Mouse (Mus musculus): Measurements from ENCODE around the gene Prim2. TPM values are rescaled to one million over a fixed set of nuclear protein-coding genes. Genes with fewer than 3 reads are reported as not detected.

Gene Prim2
- total RNA-seq (2021) = 1 to 10 TPM; 7.5 to 7.8 TPM
- long read RNA-seq, experiment 1, partial matches to known transcripts = 0 of 3 reads
- long read RNA-seq, experiment 1, other reads (novel, unspliced or antisense) = 1 of 3 reads
- long read RNA-seq, experiment 2, partial matches to known transcripts = 0 of 1 reads
- long read RNA-seq, experiment 2, other reads (novel, unspliced or antisense) = 1 of 1 reads

- intact Hi-C loops (cut with DNase I) = loop anchor here (2.0 to 5.0 kb wide), 3 partner anchors 51 to 383 kb away; no protein-coding TSS in a partner anchor
- DNase-seq (ENCODE audit: extremely low spot score in 1 of 2, low spot score in 2 of 2) = peak; percentile 86 to 90
- no peak; the same call in 1 of the 2 replicates for TF ChIP-seq CTCF (IDR thresholded peaks at IDR 0.05)
- Histone ChIP-seq H3K27ac (peak within 1 kb of the TSS; percentile 79), H3K4me3 (peak within 1 kb of the TSS; percentile 71)
Observed at GRCm38 (mm10) chr1:33669708-33670141, at the start of gene Prim2. TSS of gene Prim2 (minus strand) at chr1:33669795.

DNA sequence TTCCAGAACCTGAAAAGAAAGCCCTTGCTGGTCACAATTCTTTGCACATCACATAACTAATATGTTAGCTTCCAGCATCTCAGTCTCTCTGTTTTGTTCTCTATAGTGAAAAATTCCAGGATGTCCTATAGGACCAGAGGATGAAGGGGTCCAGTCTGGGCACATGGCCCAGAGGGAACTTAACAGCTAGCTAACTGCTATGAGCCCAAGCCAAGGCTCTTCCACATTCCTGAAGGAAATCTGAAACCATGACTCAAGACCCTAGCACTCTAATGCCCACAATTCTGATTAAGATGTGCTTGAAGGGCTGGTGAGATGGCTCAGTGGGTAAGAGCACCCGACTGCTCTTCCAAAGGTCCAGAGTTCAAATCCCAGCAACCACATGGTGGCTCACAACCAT, 48.0 kb upstream of the Prim2 start:
- H3K4me3 ChIP-seq = no peak overlapping the region
- DNase-seq (ENCODE audit: extremely low spot score in 1 of 2, low spot score in 2 of 2) = no peak
- no peak overlapping the region for H3K27ac ChIP-seq
- TF ChIP-seq CTCF (IDR thresholded peaks at IDR 0.05) = no peak
- intact Hi-C loops (cut with DNase I) = no loop called here

DNA sequence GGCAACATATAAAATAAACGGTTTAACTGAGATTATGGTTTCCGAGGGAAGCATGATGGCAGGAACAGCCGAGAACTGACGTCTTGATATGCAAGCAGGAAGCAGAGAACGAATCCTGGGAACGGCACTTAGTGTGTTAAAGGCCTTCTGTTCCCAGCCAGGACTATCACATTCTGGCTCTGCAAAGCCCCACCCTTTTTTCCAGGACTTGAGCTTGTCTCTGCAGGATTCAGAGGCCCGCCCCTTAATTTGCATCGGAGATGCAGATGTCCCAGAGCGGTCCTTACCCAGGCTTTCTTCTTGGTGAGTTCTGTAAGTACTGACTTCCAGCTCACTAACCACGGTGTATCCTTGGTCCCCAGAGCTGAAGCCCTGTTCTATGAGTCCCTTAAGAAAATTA, 45.2 kb upstream of the Prim2 start:
- Histone ChIP-seq H3K27ac (no peak overlapping the region), H3K4me3 (no peak overlapping the region)
- no peak for DNase-seq (ENCODE audit: extremely low spot score in 1 of 2, low spot score in 2 of 2)
- no peak for TF ChIP-seq CTCF (IDR thresholded peaks at IDR 0.05)
- intact Hi-C loops (cut with DNase I) = no loop called here

DNA sequence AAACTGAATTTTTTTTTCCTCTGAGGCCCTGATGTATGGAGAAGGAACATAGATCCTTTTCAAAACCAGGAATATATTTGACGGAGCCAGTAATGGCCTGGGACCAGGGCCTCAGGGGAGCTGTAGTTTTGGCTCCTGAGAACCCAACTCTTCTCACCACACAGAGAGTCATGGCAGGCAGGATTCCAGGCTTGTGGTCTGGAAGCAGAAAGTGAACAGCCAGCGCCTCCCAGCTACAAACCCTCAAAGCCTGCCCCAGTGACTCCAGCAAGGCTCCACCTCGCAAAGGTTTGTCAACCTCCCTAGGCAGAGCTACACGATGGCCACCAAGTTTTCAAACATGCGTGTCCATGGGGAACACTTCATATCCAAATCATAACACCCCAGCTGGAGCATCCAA, 42.4 kb upstream of the Prim2 start:
- no peak for TF ChIP-seq CTCF (IDR thresholded peaks at IDR 0.05)
- no peak for DNase-seq (ENCODE audit: extremely low spot score in 1 of 2, low spot score in 2 of 2)
- Histone ChIP-seq H3K4me3 (no peak overlapping the region), H3K27ac (no peak overlapping the region)
- intact Hi-C loops (cut with DNase I) = no loop called here

GRCm38 (mm10) chr1:33709615-33710014, 40.0 kb upstream of the Prim2 start:
- no peak for DNase-seq (ENCODE audit: extremely low spot score in 1 of 2, low spot score in 2 of 2)
- Histone ChIP-seq H3K27ac (no peak overlapping the region), H3K4me3 (no peak overlapping the region)
- no peak for TF ChIP-seq CTCF (IDR thresholded peaks at IDR 0.05)
- intact Hi-C loops (cut with DNase I) = no loop called here

DNA sequence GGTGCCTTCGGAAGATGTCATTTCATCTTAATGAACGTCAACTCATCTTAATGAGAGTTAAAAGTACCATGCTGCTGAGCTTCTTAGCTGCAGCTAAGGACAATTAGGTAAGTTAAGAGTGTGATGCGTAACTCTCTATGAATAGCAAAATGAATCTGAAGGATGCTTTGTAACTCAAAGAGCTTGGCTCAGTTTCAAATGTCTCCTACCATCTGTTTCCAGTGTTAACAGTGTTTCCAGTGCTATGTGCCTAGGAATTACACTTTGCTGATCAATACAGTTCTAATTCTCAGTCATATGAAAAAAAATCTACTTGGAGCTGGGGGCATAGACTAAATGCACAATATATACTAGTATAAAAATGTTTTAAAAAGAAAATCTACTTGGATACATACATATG, 31.6 kb upstream of the Prim2 start:
- no peak overlapping the region for H3K27ac ChIP-seq
- TF ChIP-seq CTCF (IDR thresholded peaks at IDR 0.05) = no peak
- no peak overlapping the region for H3K4me3 ChIP-seq
- DNase-seq (ENCODE audit: extremely low spot score in 1 of 2, low spot score in 2 of 2) = no peak
- intact Hi-C loops (cut with DNase I) = no loop called here

DNA sequence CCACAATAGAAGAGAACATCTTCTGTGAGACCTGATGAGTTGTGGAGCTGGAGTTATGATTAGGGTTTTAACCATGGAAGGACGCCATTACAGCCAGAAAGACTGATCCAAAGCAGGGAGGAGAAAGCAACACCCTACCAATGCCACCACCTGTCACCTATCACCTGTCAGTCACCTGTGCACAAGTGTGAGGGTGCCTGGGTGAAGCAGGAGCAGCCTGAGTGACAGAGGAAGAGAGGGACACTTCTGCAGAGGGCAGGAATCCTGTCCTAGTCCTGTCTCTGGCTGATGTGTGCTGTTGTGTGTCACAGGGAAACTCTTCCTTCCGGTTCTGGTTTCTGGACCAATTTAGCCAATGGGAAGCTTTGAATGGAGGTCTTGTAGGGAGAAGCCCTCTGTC, 26.4 kb upstream of the Prim2 start:
- no peak for DNase-seq (ENCODE audit: extremely low spot score in 1 of 2, low spot score in 2 of 2)
- Histone ChIP-seq H3K27ac (no peak overlapping the region), H3K4me3 (no peak overlapping the region)
- intact Hi-C loops (cut with DNase I) = no loop called here
- TF ChIP-seq CTCF (IDR thresholded peaks at IDR 0.05) = no peak

GRCm38 (mm10) chr1:33693893-33694292, 24.3 kb upstream of the Prim2 start:
- intact Hi-C loops (cut with DNase I) = no loop called here
- no peak overlapping the region for H3K27ac ChIP-seq
- H3K4me3 ChIP-seq = no peak overlapping the region
- DNase-seq (ENCODE audit: extremely low spot score in 1 of 2, low spot score in 2 of 2) = no peak
- no peak for TF ChIP-seq CTCF (IDR thresholded peaks at IDR 0.05)

GRCm38 (mm10) chr1:33690087-33690448, 20.5 kb upstream of the Prim2 start:
- intact Hi-C loops (cut with DNase I) = no loop called here
- Histone ChIP-seq H3K27ac (no peak overlapping the region), H3K4me3 (no peak overlapping the region)
- DNase-seq (ENCODE audit: extremely low spot score in 1 of 2, low spot score in 2 of 2) = no peak
- no peak for TF ChIP-seq CTCF (IDR thresholded peaks at IDR 0.05)

GRCm38 (mm10) chr1:33689446-33690086, 20.0 kb upstream of the Prim2 start:
- no peak overlapping the region for H3K4me3 ChIP-seq
- intact Hi-C loops (cut with DNase I) = no loop called here
- H3K27ac ChIP-seq = no peak overlapping the region
- DNase-seq (ENCODE audit: extremely low spot score in 1 of 2, low spot score in 2 of 2) = no peak
- TF ChIP-seq CTCF (IDR thresholded peaks at IDR 0.05) = no peak

DNA sequence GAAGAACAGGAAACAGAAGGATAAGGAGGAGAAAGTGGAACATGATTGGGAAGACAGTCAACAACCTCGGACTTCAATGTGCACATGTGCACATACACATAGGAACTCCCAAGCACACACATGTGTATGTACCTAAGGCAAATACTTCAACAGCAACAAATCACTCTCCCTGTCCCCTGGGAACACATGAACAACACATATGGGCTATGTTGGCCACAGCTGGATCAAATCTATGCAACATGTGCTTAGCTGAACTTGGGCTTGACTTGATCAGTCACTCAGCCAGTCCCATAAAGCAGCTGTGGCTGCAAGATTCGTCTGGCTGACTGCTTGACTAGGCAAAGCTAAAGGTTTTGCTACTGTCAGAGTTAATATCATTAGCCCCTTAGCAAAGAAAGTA, 19.2 kb upstream of the Prim2 start:
- Histone ChIP-seq H3K4me3 (no peak overlapping the region), H3K27ac (no peak overlapping the region)
- no peak for DNase-seq (ENCODE audit: extremely low spot score in 1 of 2, low spot score in 2 of 2)
- intact Hi-C loops (cut with DNase I) = no loop called here
- no peak for TF ChIP-seq CTCF (IDR thresholded peaks at IDR 0.05)

DNA sequence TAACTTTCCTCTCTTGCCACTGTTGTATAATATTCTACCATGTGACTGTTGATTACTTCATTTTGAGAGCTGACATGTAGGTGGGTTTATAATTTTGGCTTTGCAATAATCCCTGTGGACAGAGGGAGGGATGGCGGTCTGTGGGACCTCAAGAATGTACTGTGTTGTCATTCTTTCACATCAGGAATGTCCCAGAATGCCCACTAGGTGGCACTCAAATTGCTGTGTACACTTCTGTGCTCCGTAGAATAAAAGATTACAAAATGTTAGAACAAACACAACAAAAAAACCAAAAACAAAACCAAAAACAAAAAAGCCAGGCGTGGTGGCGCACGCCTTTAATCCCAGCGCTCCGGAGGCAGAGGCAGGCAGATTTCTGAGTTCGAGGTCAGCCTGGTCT, 14.9 kb upstream of the Prim2 start:
- Histone ChIP-seq H3K4me3 (no peak overlapping the region), H3K27ac (no peak overlapping the region)
- TF ChIP-seq CTCF (IDR thresholded peaks at IDR 0.05) = peak; percentile 64
- intact Hi-C loops (cut with DNase I) = no loop called here
- no peak for DNase-seq (ENCODE audit: extremely low spot score in 1 of 2, low spot score in 2 of 2)

DNA sequence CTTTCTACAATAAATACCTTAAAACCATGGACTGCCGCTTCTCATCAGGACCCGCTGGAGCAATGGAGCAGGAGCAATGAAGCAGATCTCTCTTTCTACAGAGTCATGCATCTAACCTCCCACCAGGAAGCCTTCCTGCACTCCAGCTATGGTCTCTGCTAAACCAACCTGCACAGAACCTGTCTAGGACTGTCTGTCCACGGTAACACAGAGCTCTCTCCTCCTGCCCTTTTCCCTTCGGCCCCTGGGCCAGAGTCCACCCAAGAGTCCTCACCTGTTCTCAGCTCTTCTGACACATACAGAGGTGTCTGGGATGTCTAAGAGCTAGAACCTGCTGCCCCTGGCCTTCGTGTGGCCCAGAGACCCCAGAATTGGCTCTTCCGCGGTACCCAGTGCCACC, 11.3 kb upstream of the Prim2 start:
- DNase-seq (ENCODE audit: extremely low spot score in 1 of 2, low spot score in 2 of 2) = no peak
- TF ChIP-seq CTCF (IDR thresholded peaks at IDR 0.05) = no peak
- intact Hi-C loops (cut with DNase I) = no loop called here
- Histone ChIP-seq H3K27ac (no peak overlapping the region), H3K4me3 (no peak overlapping the region)
